Mouse (Mus musculus) left cerebral cortex, adult 11 months (tissue): ENCODE data around the gene Cox6a2.

Source experiments
- DNase-seq: peaks from one replicate; pipeline ENCODE4 v3.0.0; 2022; ENCODE audit warnings: low spot score

Gene Cox6a2

DNA sequence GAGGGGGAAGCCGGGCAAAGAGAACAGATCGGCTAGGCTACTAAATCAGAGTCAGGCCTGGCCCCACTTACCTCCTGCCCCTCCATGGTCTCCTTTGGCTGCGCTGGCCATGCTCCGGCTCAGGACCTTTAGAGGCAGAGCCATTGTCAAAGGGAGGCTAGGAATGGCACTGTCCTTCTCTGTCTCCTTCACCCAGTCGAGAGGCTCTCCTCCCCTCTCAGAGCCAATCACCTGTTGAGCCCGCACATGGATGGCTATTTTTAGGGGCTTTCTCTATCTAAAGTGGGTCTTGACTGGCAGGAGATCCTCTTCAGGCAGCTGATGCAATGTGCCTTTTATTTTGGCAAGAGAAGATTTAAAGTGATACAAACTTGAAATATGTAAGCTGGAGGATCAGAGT lies at the start of gene Cox6a2:
Gene Cox6a2, minus strand, starts transcription at position 236 of the 400 bp plus-strand sequence.
- DNase-seq: no peak

DNA sequence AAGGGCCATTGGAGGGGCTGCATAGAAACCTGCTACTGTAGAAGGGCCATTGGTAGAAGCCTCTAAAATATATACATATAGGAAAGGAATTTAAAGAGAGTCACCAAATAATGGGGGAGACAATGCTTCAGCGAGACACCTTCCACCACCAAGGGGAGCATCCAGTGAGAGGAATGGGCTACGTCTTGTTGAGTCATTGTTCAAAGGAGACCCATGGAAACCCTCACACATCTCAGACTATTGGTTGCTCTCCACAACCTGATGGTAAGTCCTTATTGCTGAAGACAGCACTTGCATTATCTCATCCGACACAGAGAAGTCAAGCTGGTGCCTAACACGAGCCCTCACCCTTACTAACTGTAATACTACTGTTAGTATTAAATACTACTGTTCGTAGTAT lies 49.6 kb upstream of the Cox6a2 start:
- no peak for DNase-seq

DNA sequence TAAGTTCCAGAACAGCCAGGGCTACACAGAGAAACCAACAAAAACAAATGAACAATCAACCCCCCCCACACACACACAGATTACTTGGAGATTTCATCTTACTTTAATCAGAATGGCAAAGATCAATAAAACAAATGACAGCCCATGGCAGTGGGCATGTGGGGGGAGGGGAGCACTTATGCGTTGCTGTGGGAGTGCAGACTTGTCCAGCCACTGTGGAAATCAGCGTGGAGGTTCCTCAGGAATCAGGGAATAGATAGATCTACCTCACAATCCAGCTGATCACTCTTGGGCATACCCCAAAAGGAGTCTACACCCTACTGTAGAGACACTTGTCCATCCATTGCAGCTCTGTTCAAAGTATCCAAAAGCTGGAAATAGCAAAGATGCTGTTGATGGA lies 48.8 kb upstream of the Cox6a2 start:
- no peak for DNase-seq

DNA sequence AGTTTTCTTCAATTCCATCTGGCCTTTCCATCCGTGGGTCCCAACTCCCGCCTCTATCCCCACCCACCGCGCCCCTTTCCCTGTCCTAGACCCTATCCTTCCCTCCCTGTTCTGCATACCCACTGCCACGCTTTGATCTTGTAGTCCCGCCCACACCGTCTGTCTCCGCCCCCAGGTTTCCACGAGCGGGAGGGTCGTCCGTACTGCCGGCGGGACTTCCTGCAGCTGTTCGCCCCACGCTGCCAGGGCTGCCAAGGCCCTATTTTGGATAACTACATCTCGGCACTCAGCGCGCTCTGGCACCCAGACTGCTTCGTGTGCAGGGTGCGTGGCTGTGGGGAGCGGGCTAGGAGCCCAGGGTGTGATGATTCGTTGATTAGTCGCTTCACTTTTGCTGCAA lies 46.4 kb upstream of the Cox6a2 start:
- peak; percentile 56 for DNase-seq

DNA sequence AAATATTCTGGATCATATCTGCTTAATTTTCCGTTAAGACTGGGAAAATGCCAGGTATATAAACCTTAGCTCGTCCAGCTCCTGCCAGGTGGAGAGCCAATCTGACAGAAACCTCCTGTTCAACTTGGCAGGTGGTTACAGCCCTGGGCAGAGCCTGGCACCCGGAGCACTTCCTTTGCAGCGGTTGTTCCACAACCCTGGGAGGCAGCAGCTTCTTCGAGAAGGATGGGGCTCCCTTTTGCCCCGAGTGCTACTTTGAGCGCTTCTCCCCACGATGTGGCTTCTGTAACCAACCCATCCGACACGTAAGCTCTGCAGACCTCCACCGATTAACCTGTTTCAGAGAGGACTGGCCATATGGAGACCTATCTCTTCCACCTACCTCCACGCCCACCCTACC lies 45.8 kb upstream of the Cox6a2 start:
- no peak for DNase-seq

DNA sequence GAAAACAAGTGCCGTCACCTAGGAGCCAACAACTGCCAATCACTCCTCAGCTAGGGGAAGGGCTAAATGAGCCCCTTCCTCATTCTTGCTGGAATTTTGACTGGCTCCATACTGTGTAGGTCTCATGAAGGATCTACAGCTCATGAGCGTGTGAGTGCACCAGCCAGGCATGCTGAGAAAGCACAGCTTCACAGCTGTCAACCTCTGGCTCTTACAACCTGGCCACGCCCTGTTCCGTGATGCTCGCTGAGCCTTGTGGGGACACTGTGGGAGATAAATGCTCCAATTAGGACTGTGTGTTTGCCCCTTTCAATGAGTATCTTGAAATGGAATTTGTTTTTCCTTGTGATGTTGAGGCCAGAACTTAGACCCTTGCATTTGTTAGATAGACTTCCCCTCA lies 43.8 kb upstream of the Cox6a2 start:
- DNase-seq: no peak

DNA sequence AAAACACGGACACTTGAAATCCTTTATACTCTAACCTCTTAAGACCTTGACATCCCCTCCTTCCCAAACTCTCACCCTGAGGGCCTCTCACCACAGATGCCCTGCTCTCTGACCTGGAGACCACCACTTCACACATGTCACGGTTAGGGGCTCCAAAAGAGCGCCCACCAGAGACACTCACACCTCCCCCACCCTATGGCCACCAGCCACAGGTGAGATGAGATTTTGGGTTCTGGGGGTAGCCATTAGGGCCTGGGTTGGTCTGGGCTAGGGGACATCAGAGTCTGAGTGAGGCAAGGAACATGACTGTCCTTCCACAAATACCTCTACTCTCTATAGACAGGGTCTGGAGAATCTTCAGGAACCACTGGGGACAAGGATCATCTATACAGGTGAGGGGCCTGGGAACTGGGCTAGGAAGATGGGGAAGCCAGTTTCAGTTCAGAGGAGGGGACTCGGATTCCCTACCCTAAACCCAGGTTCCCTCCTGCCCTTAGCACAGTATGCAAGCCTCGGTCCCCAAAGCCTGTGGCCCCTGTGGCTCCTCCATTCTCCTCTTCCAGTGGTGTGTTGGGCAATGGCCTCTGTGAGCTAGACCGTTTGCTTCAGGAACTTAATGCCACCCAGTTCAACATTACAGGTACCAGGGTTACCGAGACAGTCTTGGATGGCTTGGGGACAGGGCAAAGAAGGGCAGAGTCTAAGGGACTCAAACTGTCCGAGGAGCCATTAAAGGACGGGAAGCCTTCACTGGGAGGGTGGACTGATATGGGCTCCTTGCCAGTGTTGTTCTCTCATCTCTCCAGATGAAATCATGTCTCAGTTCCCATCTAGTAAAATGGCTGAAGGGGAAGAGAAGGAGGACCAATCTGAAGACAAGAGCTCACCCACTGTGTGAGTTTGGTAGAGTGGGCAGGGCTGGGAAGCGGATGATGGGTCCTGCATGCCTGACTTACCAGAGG lies 42.2 kb upstream of the Cox6a2 start:
- no peak for DNase-seq

DNA sequence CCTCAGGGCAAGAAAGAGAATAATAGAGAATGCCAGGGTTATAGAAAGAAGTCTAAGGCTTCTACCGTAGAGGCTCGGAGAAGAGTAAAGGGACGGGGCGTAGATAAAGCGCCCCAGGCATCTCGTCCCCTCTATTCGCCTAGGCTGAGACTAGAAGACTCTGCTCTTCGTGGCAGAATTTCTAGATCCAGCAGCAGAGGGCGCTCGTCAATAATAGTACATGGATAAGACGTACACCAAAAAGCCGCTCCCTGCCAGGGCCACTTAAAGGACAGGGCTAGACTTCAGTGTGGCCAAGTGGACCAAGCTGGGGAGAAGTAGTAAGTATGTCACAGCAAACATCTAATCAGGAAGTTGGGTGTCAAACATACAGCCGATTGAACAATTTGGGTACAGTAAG lies 41.3 kb upstream of the Cox6a2 start:
- DNase-seq: no peak

DNA sequence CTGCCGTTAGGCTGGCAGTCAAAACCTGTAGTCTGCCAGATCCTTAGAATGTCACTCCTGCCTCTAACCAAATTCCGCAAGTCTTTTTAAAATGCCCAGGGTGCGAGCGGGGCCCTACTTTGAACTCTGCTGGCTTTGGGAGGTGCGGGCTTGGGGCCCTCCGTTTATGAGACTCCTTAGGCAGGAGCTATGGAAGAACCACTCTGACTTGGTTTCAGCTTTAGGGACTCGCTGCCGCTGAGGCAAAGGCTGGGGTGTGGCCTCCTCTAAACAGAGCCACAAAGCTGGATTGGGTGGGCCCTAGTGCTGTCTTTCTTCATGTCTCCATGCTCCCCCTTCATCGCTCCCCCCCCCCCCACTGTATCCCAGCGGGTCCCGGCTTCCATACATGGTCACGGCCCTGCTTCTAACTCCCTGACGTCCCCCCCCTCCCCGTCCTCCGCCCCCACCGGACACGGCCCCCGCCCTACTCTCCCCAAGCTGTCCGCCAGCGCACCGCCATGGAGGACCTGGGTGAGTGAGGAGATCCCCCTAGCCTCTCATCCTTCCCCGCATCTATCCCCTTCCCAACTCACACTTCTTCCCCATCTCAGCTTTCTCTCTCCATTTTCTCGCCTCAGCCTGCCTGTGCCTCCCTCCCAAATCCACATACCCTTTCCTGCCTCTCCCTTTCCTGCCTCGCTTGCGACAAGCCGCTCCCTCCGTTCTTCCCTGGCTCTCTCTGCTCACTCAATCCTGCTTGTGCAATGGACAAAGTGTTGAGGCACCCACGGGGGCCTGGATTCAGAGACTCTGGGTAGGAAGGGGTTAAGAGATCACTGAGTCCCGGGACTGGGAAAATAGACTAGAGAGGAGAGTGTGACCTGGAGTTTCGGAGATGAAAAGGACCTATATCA lies 40.6 kb upstream of the Cox6a2 start, which contains the start of gene Tgfb1i1:
Gene Tgfb1i1, plus strand, starts transcription at position 317 of the 896 bp plus-strand sequence.
- no peak for DNase-seq

DNA sequence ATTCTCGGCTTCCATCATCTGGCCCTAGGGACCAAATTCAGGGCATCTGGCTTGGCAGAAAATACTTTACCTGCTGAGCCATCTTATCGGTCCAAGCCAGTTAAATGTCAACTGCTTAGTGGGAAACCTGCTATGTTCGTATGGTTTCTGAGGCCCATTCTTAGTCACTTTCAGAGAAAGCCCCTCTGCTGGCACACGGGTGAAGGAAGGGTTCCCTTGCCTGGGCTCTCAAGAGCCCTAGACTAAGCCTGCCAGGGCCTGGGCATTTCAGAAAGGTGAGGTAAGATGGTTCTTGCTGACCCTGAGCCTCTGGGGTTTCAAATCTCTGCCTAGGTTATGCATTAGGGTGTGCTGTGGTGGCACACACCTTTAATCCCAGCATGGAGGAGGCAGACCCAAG lies 39.4 kb upstream of the Cox6a2 start:
- no peak for DNase-seq

DNA sequence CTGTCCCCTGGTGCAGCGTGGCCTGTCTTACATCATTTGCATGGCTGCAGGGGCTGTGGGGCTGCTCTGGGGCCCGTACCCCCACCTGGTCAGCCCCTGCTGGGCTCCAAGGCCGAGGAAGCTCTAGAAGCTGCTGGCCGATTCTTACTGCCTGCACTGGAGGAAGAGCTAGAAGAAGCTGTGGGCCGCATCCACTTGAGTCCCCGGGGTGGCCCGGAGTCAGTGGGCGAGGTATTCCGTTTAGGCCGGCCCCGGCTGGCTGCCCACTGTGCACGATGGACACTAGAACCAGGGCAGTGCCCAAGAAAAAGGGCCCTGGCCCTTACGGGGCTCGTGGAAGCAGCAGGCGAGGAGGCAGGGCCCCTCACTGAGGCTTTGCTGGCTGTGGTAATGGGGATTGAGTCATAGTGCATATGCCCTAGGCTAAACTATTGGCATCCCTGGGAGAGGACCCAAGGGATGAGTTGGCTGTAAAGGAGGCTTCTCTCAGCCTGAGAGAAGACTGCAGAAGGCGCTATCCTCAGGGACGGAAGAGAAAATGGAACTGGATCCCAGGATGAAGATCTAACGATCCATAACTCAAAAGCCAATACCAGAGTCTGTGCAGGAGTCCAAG lies 38.3 kb upstream of the Cox6a2 start:
- no peak for DNase-seq

DNA sequence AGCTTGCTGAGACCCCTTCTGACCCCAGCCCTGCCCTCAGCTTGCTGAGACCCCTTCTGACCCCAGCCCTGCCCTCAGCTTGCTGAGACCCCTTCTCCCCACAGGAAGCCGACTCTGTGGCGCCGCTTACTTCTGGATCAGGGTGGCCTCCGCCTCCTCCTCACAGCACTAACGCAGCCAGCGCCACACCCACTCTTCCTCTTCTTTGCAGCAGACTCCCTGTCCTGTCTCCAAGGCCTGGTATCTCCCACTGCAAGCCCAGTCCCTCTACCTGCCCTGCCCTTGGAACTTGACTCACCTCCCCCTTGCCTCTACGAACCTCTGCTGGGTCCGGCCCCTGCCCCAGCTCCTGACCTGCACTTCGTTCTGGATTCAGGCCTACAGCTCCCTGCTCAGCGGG lies 37.7 kb upstream of the Cox6a2 start:
- no peak for DNase-seq

DNA sequence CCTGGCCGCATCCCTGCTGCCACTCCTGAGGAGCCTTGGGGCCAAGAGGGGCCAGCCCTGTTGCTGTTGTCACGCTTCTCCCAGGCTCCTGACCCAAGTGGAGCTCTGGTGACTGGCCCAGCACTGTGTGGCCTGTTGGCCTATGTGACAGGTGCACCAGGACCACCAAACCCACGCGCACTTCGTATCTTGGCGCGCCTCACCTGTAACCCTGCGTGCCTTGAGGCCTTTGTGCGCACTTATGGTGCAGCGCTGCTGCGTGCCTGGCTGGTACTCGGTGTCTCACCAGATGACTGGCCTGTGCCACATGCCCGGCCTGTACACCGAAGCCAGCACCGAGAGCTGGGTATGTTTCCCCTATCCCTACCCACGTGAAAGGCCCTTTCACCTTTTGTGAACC lies 36.1 kb upstream of the Cox6a2 start:
- no peak for DNase-seq

DNA sequence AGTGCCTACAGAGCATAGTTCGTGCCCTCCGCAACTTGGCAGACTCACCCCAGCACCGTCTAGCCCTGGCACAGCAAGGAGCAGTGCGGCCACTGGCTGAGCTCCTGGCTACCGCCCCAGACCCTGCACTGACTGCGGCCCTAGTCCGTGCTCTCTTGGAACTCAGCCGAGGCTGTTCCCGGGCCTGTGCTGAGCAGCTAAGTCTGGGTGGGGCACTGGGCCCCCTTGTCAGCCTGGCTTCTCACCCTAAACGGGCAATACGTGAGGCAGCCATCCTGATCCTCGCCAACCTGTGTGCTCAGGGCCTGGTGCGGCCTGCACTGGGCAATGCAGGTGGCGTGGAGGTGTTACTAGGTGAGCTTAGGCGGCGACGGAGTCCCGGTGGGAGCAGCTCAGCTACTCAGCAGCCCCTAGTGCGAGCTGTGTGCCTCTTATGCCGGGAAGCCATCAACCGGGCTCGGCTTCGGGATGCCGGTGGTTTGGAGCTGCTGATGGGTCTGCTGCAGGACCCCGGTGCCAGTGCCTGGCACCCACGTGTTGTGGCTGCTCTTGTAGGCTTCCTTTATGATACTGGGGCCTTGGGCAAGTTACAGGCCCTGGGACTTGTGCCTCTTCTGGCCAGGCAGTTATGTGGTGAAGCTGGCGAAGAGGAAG lies 34.1 kb upstream of the Cox6a2 start:
- no peak for DNase-seq

DNA sequence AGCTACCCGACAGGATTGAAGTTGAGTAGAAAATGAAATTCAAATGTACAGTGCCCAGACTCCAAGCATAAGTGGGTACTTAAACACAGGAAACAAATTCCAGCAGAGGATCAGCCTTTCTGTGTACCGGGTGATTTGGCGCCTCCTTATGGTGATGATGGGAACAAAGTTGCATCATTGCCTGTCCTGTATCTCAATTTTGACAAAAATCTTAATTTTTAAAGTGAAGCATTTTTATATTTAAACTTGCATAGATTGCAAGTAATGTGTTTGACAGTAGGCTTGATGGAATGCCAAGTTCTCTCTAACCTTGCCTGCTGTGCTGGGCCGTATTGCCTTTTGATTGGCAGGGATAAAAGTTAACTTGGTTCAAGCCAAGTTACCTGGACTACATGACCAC lies 32.8 kb upstream of the Cox6a2 start:
- no peak for DNase-seq

DNA sequence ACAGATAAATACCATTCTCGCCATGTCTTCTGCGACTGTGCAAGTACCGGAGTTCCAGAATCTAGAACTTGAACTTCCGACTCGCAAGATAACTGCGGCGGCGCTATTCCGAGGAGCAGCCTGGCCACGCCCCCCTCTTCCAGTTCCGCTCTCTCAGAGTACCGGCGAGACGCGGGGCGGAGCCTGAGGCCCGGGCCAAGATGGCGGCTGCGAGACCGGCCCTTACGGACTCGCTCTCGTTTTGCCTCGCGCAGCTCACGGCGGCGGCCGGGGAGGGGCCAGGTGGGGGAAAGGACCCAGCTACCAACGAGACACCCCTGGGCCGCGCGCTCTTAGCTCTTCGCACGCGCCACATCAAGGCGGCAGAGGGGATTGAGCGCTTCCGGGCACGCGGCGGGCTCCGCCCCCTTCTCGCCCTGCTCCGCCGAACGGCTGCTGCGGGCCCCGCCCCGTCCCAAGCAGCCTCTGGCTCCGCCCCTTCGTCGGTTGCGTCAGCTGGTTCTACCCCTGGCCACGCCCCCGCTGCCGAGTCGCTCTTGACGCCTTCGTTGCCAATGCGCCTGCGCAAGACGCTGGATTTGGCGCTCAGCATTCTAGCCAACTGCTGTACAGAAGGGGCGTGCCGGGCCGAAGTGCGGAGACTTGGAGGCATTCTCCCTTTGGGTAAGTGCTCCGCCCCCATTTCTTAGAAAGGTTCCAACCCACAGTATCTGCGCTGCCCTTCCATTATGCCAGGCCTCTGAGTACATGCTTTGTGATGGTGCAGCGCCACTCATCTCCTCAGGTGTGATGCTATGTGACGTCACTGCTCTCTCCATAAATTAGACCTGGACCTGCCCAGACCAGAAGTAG lies 32.0 kb upstream of the Cox6a2 start, which contains the start of gene 9130023H24Rik:
Gene 9130023H24Rik, minus strand, starts transcription at position 105 of the 852 bp plus-strand sequence.
- peak; percentile 96 for DNase-seq

DNA sequence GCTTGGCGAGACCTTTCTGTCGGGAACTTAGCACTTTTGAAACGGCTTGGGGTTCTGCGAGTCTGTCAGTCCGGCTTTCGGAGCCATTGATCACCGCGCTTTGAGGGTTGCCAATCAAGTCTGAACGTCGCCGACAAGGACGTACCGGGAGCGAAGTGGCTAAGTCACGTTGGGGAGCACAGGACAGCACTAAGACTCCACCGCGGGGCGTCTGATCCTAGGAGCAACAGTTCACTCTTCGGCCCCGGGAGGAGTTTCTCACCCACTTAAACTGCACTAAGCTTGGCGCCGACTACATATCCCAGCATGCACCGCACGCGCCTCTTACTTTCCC lies 31.4 kb upstream of the Cox6a2 start:
- DNase-seq: no peak

DNA sequence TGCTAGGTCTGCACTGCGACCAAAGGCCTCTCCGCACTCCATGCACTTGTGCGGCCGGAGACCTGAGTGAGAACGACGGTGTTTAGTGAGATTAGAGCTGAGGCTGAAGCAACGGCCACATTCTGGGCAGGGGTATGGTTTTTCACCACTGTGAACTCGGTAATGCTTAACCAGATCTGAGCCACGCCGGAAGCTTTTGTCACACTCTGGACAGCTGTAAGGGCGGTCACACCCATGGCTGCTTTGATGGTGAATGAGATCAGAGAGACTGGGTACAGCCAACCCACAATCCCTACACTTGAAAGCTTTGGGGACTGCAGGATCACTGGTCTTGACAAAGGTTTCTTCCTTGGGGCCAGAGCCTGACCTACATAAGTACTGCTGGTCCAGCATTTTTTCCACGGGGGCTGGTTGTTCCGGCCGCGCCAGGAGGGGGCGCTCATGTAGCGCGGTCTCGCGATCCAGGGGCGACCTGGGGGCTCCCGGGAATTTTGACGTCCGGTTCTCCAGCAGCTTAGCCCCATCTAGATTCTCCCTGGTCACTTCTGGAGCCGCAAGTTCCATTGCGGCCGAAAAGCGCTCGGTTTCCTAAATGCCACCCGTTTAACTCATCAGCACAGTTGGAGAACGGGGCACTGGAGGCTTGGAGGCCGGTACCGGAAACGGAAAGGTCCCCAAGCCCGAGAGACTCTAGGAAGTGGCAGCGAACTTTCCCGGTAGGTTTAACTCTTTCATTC lies 30.8 kb upstream of the Cox6a2 start, which contains the start of gene Armc5:
Gene Armc5, plus strand, starts transcription at position 487 of the 737 bp plus-strand sequence.
- DNase-seq: peak; percentile 71

DNA sequence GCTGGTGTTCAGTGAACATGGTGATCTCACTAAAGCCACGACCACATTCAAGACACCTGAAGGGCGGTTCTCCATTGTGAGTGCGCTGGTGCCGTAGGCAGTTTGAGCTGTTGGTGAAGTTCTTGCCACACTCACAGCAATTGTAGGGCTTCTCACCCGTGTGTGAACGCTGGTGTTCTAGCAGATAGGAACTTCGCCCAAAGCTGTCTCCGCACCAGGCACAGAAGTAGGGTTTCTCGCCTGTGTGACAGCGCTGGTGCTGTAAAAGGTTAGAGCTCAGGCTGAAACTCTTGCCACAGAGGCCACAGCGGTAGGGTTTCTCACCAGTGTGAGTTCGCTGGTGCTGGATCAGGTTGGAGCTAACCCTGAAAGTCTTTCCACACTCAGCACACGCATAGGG lies 30.2 kb upstream of the Cox6a2 start:
- DNase-seq: no peak

DNA sequence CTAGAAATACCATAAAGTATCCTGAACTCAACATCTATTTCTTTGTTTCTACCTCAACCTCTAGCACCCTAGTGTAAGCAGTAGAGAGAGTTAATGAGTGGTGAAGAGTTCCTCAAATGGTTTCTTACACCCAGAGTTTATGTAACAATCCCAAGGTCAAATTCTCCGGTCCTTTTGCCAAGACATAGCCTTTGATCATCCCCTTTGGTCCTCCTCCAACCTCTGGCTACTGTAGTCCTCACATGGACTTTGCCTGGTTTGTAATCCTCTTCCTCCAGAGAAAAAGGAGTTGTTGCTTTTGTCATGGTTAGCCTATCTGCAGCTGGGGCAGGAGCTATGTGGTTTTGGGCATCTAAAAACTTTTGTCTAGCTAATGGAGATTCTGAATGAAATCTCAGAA lies 29.3 kb upstream of the Cox6a2 start:
- no peak for DNase-seq
